Mouse (Mus musculus): ENCODE measurements around the gene Gm10352.
"Not testable (repeated sequence)": the region's sequence is repeated elsewhere in the genome, so short reads cannot be mapped to it uniquely, and the experiment has no call there.

DNA sequence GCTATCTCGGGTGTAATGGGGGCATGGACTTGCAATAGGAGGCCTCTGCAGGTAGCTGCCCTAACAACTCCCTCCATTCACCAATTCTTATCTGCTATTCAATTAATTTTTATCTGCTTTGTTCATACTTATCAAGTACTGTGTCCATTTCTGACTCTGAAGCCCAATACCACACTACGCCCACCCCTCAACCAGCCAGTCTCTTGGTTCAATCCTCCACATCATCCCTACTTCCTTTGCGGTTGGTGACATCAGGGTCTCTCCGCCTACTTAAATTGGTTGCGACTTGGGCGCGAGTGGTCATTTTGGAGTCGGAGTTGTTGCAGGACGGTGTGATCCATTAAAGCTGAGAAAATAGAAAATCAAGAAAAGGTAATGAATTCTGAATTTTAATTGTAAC, 31.5 kb downstream of the Gm10352 start, which contains the start of gene Gm29289:
- TF ChIP-seq CHD2 (IDR thresholded peaks at IDR 0.05; ENCODE audit: low read depth, low read length); MAFK (IDR thresholded peaks at IDR 0.05; ENCODE audit: insufficient read depth, low read depth, low read length): not testable (repeated sequence)
